Mouse (Mus musculus) WW6 (cell line): Measurements from ENCODE around the gene Dpp6.

Source experiments
- DNase-seq: peaks from one replicate; pipeline ENCODE4 v3.0.0-alpha.2; 2013; ENCODE audit warnings: low read depth, low spot score

The Dpp6 gene

GRCm38 (mm10) chr5:27744944-27745343 lies 927.9 kb downstream of the Dpp6 start:
- no peak for DNase-seq

- DNase-seq: no peak
Measured at GRCm38 (mm10) chr5:27765780-27766179, 948.8 kb downstream of the Dpp6 start.

- no peak for DNase-seq
Measured at GRCm38 (mm10) chr5:27767948-27768347, 950.9 kb downstream of the Dpp6 start.
